Mouse (Mus musculus) gastrocnemius, adult 18-20 months (tissue): ENCODE results near the gene Slc9a3r1. TPM values are rescaled to one million over a fixed set of nuclear protein-coding genes. Genes with fewer than 3 reads are reported as not detected.

Experiments used
- DNase-seq: peaks from one replicate; pipeline ENCODE4 v3.0.0; 2021; ENCODE audit warnings: low spot score
- long read RNA-seq, 2 experiments: library from polyadenylated mRNA; stranded (forward); transcript quantifications; one replicate each; pipeline ENCODE4 v2.0.0; 2021
- total RNA-seq, 2 experiments: library from RNA; stranded (reverse); gene quantifications; 2 replicates each; pipeline ENCODE4 v1.2.3; 2021

The Slc9a3r1 gene
- 1 to 10 TPM; 1.6 to 1.9 TPM for total RNA-seq
- long read RNA-seq, experiment 1, partial matches to known transcripts = 0 of 1 reads
- long read RNA-seq, experiment 1, other reads (novel, unspliced or antisense) = 1 of 1 reads
- long read RNA-seq, experiment 2 = 0 reads

GRCm38 (mm10) chr11:115162832-115163480 is at the start of gene Slc9a3r1:
Slc9a3r1 (plus strand) TSS chr11:115163341.
- DNase-seq = peak; percentile 99

- DNase-seq = no peak
These were observed 43.7 kb upstream of the Slc9a3r1 start for GRCm38 (mm10) chr11:115119409-115119808.

- DNase-seq = no peak
These were observed 34.7 kb upstream of the Slc9a3r1 start for GRCm38 (mm10) chr11:115128483-115128882.

- DNase-seq = no peak
These were observed 33.5 kb upstream of the Slc9a3r1 start for GRCm38 (mm10) chr11:115129508-115130126.

- DNase-seq = no peak
These were observed 31.3 kb upstream of the Slc9a3r1 start for GRCm38 (mm10) chr11:115131768-115132381.

GRCm38 (mm10) chr11:115133800-115134199 is 29.3 kb upstream of the Slc9a3r1 start, which contains the start of gene Cd300lf:
Cd300lf (minus strand) TSS chr11:115133992.
- no peak for DNase-seq

GRCm38 (mm10) chr11:115138597-115139262 is 24.4 kb upstream of the Slc9a3r1 start:
- no peak for DNase-seq

GRCm38 (mm10) chr11:115141970-115142369 is 21.2 kb upstream of the Slc9a3r1 start:
- no peak for DNase-seq

- DNase-seq = no peak
These were observed 15.3 kb upstream of the Slc9a3r1 start for GRCm38 (mm10) chr11:115147813-115148212.

GRCm38 (mm10) chr11:115150741-115151254 is 12.3 kb upstream of the Slc9a3r1 start:
- no peak for DNase-seq

- DNase-seq = peak; percentile 44
These were observed 11.2 kb upstream of the Slc9a3r1 start for GRCm38 (mm10) chr11:115151755-115152429.

GRCm38 (mm10) chr11:115153088-115153487 is 10.1 kb upstream of the Slc9a3r1 start:
- no peak for DNase-seq

GRCm38 (mm10) chr11:115153699-115154292 is 9.3 kb upstream of the Slc9a3r1 start:
- DNase-seq = peak; percentile 61

GRCm38 (mm10) chr11:115155053-115155634 is 8.0 kb upstream of the Slc9a3r1 start:
- no peak for DNase-seq

GRCm38 (mm10) chr11:115157933-115158719 is 5.0 kb upstream of the Slc9a3r1 start:
- no peak for DNase-seq

- DNase-seq = peak; percentile 80
These were observed 2.9 kb upstream of the Slc9a3r1 start for GRCm38 (mm10) chr11:115160016-115160797.

- peak; percentile 76 for DNase-seq
These were observed 2.1 kb upstream of the Slc9a3r1 start for GRCm38 (mm10) chr11:115160883-115161577.
